Mouse (Mus musculus) midbrain, embryonic 14.5 days (tissue): ENCODE data around the gene Flvcr2. TPM values are rescaled to one million over a fixed set of nuclear protein-coding genes. Genes with fewer than 3 reads are reported as not detected.

Experiments
- ATAC-seq: fragments of 200-750 bp; cut with Nextera tagmentation; 2 replicates; pipeline ENCODE4 v1.8.0; 2017; ENCODE audit warnings: moderate number of reproducible peaks, moderate library complexity; ENCODE audit not compliant: low FRiP score, low TSS enrichment
- DNase-seq: peaks from one replicate; pipeline ENCODE4 v3.0.0-alpha.2; 2015
- H3K27ac ChIP-seq: fragments of 300-500 bp; sonication (generic); replicated peaks from 2 replicates; pipeline ENCODE4 v1.5.1; 2014; ENCODE audit warnings: mild to moderate bottlenecking, low read depth, low read length, moderate library complexity
- H3K27me3 ChIP-seq: fragments of 300-500 bp; sonication (generic); 2 replicates; pipeline ENCODE4 v1.6.1; 2014; ENCODE audit warnings: low read length, control low read depth, mixed read lengths; ENCODE audit not compliant: control insufficient read depth, insufficient read depth
- H3K36me3 ChIP-seq: fragments of 300-500 bp; sonication (generic); 2 replicates; pipeline ENCODE4 v1.6.1; 2014; ENCODE audit warnings: low read length, control low read depth; ENCODE audit not compliant: control insufficient read depth, insufficient read depth
- H3K4me1 ChIP-seq: fragments of 300-500 bp; sonication (generic); 2 replicates; pipeline ENCODE4 v1.6.1; 2014; ENCODE audit warnings: mild to moderate bottlenecking, antibody characterized with exemption, low read length, control low read depth; ENCODE audit not compliant: control insufficient read depth, insufficient read depth
- H3K4me2 ChIP-seq: fragments of 300-500 bp; sonication (generic); 2 replicates; pipeline ENCODE4 v1.6.1; 2014; ENCODE audit warnings: mild to moderate bottlenecking, low read length, moderate library complexity
- H3K4me3 ChIP-seq: fragments of 300-500 bp; sonication (generic); replicated peaks from 2 replicates; pipeline ENCODE4 v1.5.1; 2014; ENCODE audit warnings: low read depth, low read length
- H3K9ac ChIP-seq: fragments of 300-500 bp; sonication (generic); replicated peaks from 2 replicates; pipeline ENCODE4 v1.6.1; 2014; ENCODE audit warnings: mild to moderate bottlenecking, low read length, moderate library complexity
- H3K9me3 ChIP-seq: fragments of 300-500 bp; sonication (generic); 2 replicates; pipeline ENCODE4 v1.6.1; 2016; ENCODE audit warnings: low read length, control low read depth, mixed read lengths; ENCODE audit not compliant: control insufficient read depth
- WGBS: fragments of 180-500 bp; shearing (Covaris S2); extraction: QIAGEN DNeasy Blood & Tissue Kit; methylation state at CpG from one replicate; pipeline ENCODE4 v1.1.7; 2014; 5-methylcytosine and 5-hydroxymethylcytosine counted together
- polyA plus RNA-seq: library from polyadenylated mRNA; unstranded; fragments of >200 nt; fragmentation: Nextera tagmentation; extraction: Ambion mirVana; gene quantifications from 2 replicates; pipeline ENCODE4 v1.2.1, GENCODE M21; 2014

The Flvcr2 gene
- polyA plus RNA-seq, 1 experiment from 2014 or later: 4.5 TPM

GRCm38 (mm10) chr12:85747343-85747742, 1.0 kb downstream of the Flvcr2 start:
- H3K9ac ChIP-seq: no peak overlapping the region
- peaks cover 12% of the 10 kb centered on the region; the same call in 1 of the 2 replicates for H3K4me1 ChIP-seq
- H3K27ac ChIP-seq: no peak overlapping the region
- WGBS: 92% methylated on average over 10 of the region's 10 CpGs
- H3K9me3 ChIP-seq: no peaks in the 10 kb centered on the region
- peak overlapping the region; percentile 83 for H3K4me2 ChIP-seq
- no peaks in the 10 kb centered on the region for H3K36me3 ChIP-seq
- peaks cover 19% of the 10 kb centered on the region for H3K27me3 ChIP-seq
- no peak overlapping the region for H3K4me3 ChIP-seq
- no peak for DNase-seq
- ATAC-seq: no peak

DNA sequence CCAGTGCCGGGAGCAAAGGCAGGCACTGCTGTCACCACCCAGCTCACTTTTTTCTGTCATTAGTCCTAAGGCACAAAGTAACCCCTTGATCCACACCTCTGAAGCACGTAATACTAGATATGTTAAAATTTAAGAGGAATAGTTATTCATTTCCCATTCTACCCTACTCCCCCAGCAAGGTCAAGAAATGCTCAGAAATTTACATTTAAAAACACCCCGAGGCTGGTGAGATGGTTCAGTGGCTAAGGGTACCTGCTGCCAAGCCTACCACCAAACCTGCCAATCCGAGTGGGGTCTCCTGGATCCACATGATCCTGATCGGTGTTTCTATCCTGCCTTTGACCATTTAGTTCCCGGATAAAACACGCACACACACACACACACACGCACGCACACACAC, 3.5 kb downstream of the Flvcr2 start:
- H3K9ac ChIP-seq: no peak overlapping the region
- ATAC-seq: no peak
- WGBS: 86% methylated on average over 9 of the region's 9 CpGs
- H3K27me3 ChIP-seq: peaks cover 18% of the 10 kb centered on the region
- H3K4me1 ChIP-seq: peaks cover 12% of the 10 kb centered on the region; the same call in 1 of the 2 replicates
- no peaks in the 10 kb centered on the region for H3K36me3 ChIP-seq
- no peak for DNase-seq
- H3K27ac ChIP-seq: no peak overlapping the region
- H3K4me3 ChIP-seq: no peak overlapping the region
- no peaks in the 10 kb centered on the region for H3K9me3 ChIP-seq
- H3K4me2 ChIP-seq: no peak overlapping the region

GRCm38 (mm10) chr12:85752116-85752515, 5.8 kb downstream of the Flvcr2 start:
- no peaks in the 10 kb centered on the region for H3K4me1 ChIP-seq
- no peaks in the 10 kb centered on the region for H3K36me3 ChIP-seq
- H3K4me3 ChIP-seq: no peak overlapping the region
- no peak overlapping the region for H3K4me2 ChIP-seq
- H3K9ac ChIP-seq: no peak overlapping the region
- DNase-seq (no peak), ATAC-seq (no peak)
- H3K27ac ChIP-seq: no peak overlapping the region
- H3K9me3 ChIP-seq: no peaks in the 10 kb centered on the region
- WGBS: 94% methylated on average over 6 of the region's 6 CpGs
- peaks cover 3% of the 10 kb centered on the region for H3K27me3 ChIP-seq

DNA sequence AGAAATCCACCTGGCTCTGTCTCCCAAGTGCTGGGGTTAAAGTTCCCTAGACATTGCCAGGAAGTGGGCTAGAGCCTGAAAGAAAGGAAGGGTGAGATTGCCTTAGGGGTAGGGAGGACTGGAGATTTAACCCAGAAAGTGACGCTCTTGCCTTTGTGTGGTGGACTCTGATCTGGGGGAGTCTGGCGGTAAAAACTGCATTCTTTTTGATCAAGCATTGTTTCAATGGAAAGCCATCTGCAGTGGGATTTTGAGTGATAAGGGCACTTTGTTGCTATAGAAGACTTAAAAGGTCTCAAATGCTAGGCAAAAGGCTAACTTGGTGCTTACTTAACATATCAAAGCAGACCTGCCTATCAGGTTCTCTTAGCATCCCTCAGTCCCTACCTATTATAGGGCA, 6.9 kb downstream of the Flvcr2 start:
- H3K9ac ChIP-seq: no peak overlapping the region
- ATAC-seq (no peak), DNase-seq (no peak)
- H3K4me1 ChIP-seq: no peaks in the 10 kb centered on the region
- 39% methylated on average over 2 of the region's 2 CpGs for WGBS
- no peak overlapping the region for H3K27ac ChIP-seq
- no peaks in the 10 kb centered on the region for H3K27me3 ChIP-seq
- no peaks in the 10 kb centered on the region for H3K36me3 ChIP-seq
- no peaks in the 10 kb centered on the region for H3K9me3 ChIP-seq
- H3K4me2 ChIP-seq: no peak overlapping the region
- H3K4me3 ChIP-seq: no peak overlapping the region

DNA sequence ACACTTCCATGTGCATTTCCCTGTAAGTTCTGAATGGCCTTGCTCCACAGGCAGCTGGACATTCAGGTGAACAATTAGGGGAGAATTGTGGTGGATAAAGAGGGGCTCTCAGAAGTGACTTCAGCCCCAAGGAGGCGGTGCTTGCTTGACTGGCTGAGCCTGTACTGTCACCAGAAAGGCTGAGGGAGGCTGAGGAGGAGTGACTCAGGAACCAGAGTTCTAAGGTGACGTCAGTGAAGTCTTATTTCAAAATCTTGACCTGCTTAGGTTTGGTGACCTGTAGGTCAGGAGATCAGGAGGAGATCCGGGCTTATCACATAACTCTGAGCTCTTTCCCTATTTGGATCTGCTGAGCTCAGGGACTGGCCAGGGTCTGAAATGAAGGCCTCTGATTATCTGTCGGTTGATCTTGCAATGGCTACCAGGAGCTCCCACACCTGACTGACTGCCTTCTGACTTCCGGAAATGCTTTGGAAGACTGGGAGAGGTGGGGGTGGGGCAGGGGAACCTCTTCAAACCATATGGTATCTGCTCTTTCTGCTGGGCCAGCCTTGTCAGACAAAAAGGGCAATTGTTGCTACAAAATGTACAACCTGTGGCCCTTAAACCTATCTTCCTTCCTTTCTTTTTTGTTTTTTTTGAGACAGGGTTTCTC, 8.4 kb downstream of the Flvcr2 start:
- H3K4me3 ChIP-seq: no peak overlapping the region

GRCm38 (mm10) chr12:85756455-85756854, 10.1 kb downstream of the Flvcr2 start:
- Histone ChIP-seq H3K4me2 (no peak overlapping the region), H3K4me1 (no peaks in the 10 kb centered on the region), H3K9ac (no peak overlapping the region), H3K27me3 (no peaks in the 10 kb centered on the region), H3K9me3 (no peaks in the 10 kb centered on the region), H3K4me3 (no peak overlapping the region), H3K27ac (no peak overlapping the region), H3K36me3 (no peaks in the 10 kb centered on the region)
- ATAC-seq: no peak
- DNase-seq: no peak
- 75% methylated on average over 3 of the region's 3 CpGs for WGBS

More for the DNA sequence above, 8.4 kb downstream of the Flvcr2 start:
- Histone ChIP-seq H3K27ac (no peak overlapping the region), H3K36me3 (no peaks in the 10 kb centered on the region), H3K27me3 (no peaks in the 10 kb centered on the region), H3K4me1 (no peaks in the 10 kb centered on the region), H3K9me3 (no peaks in the 10 kb centered on the region), H3K4me2 (no peak overlapping the region), H3K9ac (no peak overlapping the region)
- DNase-seq: no peak
- WGBS: 71% methylated on average over 5 of the region's 5 CpGs
- no peak for ATAC-seq

DNA sequence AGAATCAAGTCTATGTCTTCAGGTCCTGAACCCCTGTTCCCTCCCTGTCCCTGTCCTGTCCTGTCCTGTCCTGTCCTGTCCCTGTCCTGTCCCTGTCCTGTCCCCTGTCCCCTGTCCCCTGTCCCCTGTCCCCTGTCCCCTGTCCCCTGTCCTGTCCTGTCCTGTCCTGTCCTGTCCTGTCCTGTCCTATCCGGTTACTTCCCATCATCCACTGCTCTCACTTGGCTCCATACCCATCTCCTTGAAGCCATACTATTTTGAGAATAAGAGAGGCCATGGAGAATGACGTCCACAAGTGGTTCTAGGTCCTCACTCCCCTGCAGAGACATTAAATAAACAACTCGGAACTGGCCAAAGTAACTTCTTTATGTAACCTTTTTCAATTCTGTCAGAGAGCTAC, 10.7 kb downstream of the Flvcr2 start:
- Histone ChIP-seq H3K4me2 (no peak overlapping the region), H3K27me3 (no peaks in the 10 kb centered on the region), H3K9ac (no peak overlapping the region), H3K9me3 (no peaks in the 10 kb centered on the region), H3K36me3 (no peaks in the 10 kb centered on the region), H3K4me1 (no peaks in the 10 kb centered on the region), H3K27ac (no peak overlapping the region), H3K4me3 (no peak overlapping the region)
- DNase-seq (no peak), ATAC-seq (no peak)
- WGBS: 71% methylated on average over 3 of the region's 3 CpGs

- H3K9ac ChIP-seq: no peak overlapping the region
- WGBS: 92% methylated on average over 8 of the region's 8 CpGs
- no peaks in the 10 kb centered on the region for H3K36me3 ChIP-seq
- no peak overlapping the region for H3K4me3 ChIP-seq
- no peaks in the 10 kb centered on the region for H3K4me1 ChIP-seq
- no peak overlapping the region for H3K4me2 ChIP-seq
- no peaks in the 10 kb centered on the region for H3K27me3 ChIP-seq
- DNase-seq (no peak), ATAC-seq (no peak)
- H3K27ac ChIP-seq: no peak overlapping the region
- no peaks in the 10 kb centered on the region for H3K9me3 ChIP-seq
Measured at GRCm38 (mm10) chr12:85758741-85759140, 12.4 kb downstream of the Flvcr2 start.

DNA sequence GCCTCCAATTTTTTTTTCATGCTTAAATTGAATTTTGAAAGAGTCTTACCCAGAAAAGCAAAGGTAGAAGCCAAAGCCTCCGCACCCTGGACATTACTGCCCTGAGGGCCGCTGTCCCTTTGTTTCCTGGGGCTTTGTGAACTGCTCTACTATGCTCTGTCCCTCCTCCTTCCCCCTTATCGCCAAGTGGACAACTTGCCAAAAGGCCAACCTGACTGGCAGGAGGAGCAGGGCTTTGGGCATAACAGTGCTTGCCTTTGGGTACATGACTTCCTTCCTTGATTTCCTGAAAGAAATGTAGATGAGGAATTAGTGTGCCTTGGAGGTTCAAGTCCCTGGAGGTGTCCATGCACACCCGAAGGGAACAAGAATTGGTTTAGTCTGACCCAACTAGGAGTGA, 15.1 kb downstream of the Flvcr2 start:
- 91% methylated on average over 4 of the region's 4 CpGs for WGBS
- no peak overlapping the region for H3K9ac ChIP-seq
- no peaks in the 10 kb centered on the region for H3K9me3 ChIP-seq
- H3K4me2 ChIP-seq: no peak overlapping the region
- DNase-seq (no peak), ATAC-seq (no peak)
- H3K4me3 ChIP-seq: no peak overlapping the region
- H3K27me3 ChIP-seq: no peaks in the 10 kb centered on the region
- no peaks in the 10 kb centered on the region for H3K4me1 ChIP-seq
- no peak overlapping the region for H3K27ac ChIP-seq
- no peaks in the 10 kb centered on the region for H3K36me3 ChIP-seq
